16 mouse cellular contexts compared by ENCODE assay signal in genomic region chr1:35848160-35848954, GRCm38 (mm10).
"Had no signal": no experiment of that assay in that cellular context is flagged by ENCODE, and none has a peak within 500 bp of the region (broad histone marks: within the 10 kb centered on the region; RNA-seq: fewer than 3 reads in every experiment).

No protein-coding gene starts in this region.

- H3K4me2 ChIP-seq: limb, embryonic 12.5 days; neural tube, embryonic 15.5 days had no signal

- H3K9ac ChIP-seq: limb, embryonic 12.5 days; liver, embryonic 14.5 days; neural tube, embryonic 15.5 days had no signal

- ATAC-seq: intestine, postnatal 0 days had no signal

- H3K9me3 ChIP-seq: limb, embryonic 12.5 days; midbrain, embryonic 10.5 days; neural tube, embryonic 15.5 days had no signal

- H3K4me3 ChIP-seq: limb, embryonic 12.5 days; midbrain, embryonic 10.5 days; myocyte; neural tube, embryonic 15.5 days had no signal

- H3K27me3 ChIP-seq: limb, embryonic 12.5 days; neural tube, embryonic 15.5 days had no signal

- H3K36me3 ChIP-seq: limb, embryonic 12.5 days; midbrain, embryonic 10.5 days; neural tube, embryonic 15.5 days had no signal

- DNase-seq: kidney, adult 9 months; kidney, postnatal 14 days; layer of hippocampus, adult 9-11 months; layer of hippocampus, postnatal 36 days; liver; lung, adult 18-20 months; midbrain, embryonic 14.5 days; right cerebral cortex, postnatal 4 days; spleen, adult 18-20 months; thymus, postnatal 36 days had no signal

- H3K27ac ChIP-seq: limb, embryonic 12.5 days; liver, embryonic 14.5 days; midbrain, embryonic 10.5 days; neural tube, embryonic 15.5 days had no signal

- H3K4me1 ChIP-seq: limb, embryonic 12.5 days; midbrain, embryonic 10.5 days; neural tube, embryonic 15.5 days had no signal
